Mouse (Mus musculus) layer of hippocampus, postnatal 25 days (tissue): ENCODE data around the gene Lgals7. TPM values are rescaled to one million over a fixed set of nuclear protein-coding genes. Genes with fewer than 3 reads are reported as not detected.

Experiments used
- DNase-seq, 2 experiments: peaks; one replicate each; pipeline ENCODE4 v3.0.0; 2022; ENCODE audit warnings: mixed read lengths in 2 of 2, low spot score in 1 of 2; ENCODE audit errors: extremely low spot score in 1 of 2
- total RNA-seq, 2 experiments: library from RNA; stranded (reverse); gene quantifications; 2 replicates each; pipeline ENCODE4 v1.2.3; 2021

The Lgals7 gene
- total RNA-seq, 2 experiments from 2014 or later, result not detected

DNA sequence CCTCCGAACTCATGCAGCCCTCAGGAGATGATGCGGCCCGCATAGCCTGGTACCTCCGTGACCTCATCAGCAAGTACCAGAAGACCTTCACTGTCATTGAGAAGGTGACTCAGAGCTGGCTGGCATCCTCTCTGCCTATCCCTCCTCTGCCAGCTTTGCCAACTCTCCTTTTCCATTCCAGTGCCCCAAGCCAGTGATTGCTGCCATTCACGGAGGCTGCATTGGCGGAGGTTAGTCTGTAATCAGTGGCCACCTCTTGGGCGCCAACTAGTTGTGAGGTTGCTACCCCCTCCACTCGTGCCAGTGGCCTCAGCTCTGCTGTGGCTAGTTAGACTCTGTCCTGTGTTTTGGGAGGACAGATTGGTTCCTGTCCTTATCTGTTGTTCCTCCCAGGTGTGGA lies 33.8 kb upstream of the Lgals7 start:
- DNase-seq, result no peak

DNA sequence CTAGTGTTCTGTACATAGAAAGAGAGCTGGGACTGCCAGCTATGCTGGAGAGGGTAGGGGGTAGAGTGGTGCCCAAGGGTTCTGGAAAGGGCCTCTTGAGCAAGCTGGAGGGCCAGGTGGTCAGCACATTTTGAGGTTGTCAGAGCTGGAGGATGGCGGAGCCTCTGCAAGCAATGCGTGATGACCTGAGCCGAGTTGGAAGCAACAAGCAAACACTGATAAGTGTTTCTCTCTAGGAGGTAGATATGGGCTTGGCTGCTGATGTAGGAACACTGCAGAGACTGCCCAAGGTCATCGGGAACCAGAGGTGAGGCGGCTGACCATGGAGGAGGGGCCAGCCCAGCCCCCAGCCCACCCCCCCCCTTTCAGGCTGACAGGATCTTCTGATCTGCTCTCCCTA lies 32.7 kb upstream of the Lgals7 start:
- DNase-seq, result no peak

DNA sequence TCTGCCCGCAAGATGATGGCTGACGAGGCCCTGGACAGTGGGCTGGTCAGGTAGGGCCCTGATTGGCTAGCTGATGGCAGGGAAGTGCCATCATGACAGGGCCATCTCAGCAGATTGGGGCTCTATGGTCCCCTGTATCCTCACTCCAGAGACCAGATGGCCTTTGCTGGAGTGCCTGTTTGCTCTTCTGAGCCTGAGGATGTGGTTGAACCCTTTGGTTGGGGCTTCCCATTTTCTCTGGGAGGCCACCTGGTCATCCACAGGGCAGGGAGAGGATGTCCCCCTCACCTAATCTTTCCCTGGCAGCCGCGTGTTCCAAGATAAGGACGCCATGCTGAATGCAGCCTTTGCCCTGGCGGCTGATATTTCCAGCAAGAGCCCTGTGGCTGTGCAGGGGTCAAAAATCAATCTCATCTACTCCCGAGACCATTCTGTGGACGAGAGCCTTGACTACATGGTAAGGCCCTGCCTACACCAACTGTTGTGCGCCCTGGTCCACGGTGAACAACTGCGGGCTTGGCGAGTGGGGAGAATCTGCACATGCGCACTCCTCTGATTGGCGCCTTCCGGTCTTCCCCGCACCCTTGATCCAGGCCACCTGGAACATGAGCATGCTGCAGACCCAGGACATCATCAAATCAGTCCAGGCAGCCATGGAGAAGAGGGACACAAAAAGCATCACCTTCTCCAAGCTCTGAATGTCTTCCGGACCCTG lies 32.1 kb upstream of the Lgals7 start:
- no peak for DNase-seq

DNA sequence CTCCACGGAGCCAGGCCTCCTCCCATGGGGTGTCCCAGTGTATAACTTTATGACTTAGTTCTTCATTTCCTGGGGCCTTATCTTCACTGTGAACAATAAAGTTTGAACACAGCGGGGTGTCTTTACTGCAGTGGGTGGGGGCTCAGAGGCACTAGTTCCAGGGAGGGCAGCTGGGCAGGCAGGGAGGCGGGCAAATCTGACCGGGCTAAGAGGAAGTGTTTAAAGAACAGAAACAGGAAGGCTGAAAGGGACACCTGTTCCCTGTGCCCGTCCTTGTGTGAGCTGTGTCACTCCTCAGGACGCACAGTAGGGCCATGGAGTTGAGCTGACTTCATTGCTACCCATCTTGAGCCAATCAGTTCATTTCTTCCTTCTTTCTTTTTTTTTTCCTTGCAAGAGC lies 31.5 kb upstream of the Lgals7 start:
- DNase-seq, result no peak

DNA sequence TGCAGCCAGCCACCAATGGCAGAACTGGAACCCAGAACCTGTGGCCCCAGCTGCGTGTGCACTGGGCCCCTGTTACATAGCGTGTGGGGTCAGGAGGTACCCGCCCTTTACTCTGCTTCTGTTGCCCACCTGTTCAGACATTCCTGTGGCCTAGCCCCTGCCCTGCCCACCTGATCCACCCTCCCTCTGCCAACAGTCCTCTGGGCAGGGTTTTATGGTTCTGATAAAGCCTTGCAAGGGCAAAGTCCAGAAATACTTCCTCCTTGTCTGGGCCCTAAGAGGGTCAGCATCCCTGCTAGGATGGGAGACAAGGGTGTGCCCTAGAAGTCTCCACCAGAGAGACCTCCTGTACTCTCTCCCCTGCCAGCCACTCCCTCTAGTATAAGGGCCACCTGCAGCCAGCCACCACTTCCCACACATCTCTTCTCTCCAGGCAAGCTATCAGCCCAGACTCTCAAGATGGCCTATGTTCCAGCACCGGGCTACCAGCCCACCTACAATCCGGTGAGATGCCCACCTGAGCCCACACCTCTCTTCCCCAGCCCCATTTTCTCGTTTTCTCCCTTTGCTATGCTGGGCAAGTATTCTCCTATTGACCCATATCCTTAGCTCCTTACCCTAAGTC lies 29.8 kb upstream of the Lgals7 start, which contains the start of gene Lgals4:
Gene Lgals4 (plus strand): TSS at position 132 of the 625 bp plus-strand sequence.
- no peak for DNase-seq

DNA sequence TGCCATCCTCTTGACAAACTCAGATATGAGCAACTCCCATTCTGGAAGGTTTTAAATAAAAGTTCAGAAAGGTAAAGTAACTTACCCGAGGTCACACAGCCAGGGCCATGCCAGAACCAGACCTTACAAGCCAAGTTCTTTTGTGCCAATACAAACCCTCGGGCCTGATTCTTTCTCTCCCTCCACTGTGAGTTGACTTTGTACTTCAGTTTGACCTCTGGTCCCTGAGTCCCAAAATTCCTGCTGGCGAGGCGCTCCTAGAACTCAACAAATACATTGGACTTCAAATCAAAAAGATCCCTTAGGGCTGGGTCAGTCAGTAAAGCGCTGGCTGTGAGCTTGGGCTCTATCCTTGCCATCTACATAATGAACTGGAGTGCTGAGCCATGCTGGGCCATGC lies 26.7 kb upstream of the Lgals7 start:
- no peak for DNase-seq

DNA sequence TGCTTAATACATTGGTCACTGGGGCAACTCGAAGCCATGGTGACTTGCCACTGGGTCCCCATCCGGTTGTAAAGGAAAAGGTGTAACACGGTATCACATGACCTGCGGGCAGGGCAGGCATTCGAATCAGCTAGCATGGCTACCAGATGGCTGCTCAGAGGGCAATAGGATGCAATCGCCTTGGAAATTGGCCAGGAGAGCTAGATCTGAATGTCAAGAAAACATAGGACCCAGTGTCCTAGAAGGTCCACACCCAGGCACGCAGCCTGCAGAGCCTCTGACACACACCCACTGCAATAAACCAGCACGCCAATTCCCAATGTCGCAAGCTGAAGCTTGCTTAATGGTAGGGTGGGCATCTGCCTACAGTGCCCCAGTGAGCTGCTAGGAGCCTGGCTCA lies 25.3 kb upstream of the Lgals7 start:
- DNase-seq, result no peak

DNA sequence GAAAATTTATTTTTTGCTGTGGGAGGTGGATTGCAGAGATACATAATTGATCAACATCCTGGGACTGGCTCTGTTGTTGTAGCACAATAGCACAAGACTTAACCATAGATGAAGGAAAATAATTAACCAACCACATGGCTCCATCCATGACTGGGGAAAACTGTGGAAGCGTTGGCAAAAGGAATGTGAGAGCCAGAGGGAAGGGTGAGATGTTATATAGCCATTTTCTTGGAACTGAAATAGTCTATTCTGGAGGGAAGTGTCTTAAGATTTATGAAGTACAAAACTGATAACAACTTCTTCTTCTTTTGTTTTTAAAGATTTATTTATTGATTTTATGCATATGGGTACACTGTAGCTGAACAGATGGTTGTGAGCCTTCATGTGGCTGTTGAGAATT lies 16.4 kb upstream of the Lgals7 start:
- no peak for DNase-seq

DNA sequence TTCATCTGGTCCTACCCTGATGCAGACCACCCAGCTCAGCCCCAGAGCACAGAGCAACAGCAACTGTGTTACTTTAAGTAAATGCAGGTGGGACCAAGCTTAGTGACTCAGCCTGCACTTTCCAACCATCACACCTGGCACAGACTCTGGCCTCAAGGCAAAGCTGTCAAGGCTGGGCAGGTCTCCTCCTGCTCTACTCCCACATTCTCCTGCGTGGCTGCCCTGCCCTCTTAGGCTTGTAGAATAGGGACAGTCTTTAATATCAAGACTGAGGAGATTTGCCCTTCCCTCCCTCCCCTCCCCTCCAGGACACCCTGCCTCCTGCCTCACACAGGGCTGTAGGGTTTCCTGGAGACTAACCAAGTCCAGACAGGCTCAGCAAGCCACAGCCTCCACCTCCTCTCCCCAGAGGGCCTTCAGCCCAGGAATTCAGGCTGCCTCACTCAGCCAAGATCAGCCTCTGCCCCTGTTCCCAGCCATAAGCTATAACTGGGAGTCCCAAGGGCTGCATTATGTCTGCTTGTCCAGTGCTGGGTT lies 13.9 kb upstream of the Lgals7 start:
- DNase-seq, result no peak

DNA sequence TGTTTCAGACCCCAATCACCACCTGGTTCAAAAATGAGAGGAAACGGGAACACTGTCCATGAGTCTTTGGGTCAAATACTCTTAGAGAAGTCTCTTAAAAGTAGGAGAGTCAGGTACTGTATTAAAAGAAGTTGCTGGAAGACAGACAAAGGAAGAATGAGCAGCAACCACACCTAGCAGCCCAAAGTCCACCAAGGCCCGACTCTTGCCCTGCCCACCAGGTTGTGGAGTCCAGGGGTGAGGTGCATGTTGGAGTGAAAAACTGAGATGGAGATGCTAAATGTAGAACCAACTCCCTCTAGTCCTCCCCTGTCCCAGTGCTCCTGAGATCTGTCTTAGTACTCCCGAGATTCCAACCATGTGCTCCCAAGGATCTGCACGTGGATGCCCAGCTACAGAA lies 13.0 kb upstream of the Lgals7 start:
- DNase-seq, result no peak

DNA sequence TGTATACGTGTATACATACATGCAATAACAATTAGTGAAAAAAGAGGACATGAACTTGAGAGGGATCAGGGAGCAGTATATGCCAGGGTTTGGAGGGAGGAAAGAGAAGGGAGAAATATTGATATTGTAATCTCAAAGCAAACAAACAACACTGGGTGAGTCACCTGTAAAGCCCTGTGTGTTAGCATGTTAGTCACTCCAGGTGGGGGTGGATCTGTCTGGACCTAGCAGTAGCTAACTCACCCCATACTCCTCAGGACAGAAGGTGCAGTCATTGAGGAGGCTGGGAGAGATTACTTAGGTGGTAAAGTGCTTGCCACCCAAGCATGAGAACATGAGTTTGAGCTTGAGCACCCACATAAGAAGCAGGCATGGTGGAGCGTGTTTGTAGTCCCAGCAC lies 3.7 kb upstream of the Lgals7 start:
- no peak for DNase-seq

DNA sequence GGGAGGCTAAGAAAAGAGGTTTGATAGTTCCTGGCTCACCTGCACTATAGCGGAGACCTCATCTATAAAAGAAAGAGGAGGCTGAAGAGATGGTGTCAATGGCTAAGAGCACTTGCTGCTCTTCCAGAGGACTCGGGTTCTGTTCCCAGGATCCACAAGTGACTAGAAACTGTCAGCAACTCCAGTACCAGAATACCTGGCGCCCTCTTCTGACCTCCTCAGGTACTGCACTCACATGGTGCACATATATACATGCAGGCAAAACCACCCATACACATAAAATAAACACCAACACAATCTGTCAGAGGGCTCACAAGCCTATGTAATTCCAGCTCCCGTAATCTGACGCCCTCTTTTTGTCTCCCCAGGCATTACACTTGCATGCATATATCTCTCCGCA lies 2.8 kb upstream of the Lgals7 start:
- DNase-seq, result no peak

DNA sequence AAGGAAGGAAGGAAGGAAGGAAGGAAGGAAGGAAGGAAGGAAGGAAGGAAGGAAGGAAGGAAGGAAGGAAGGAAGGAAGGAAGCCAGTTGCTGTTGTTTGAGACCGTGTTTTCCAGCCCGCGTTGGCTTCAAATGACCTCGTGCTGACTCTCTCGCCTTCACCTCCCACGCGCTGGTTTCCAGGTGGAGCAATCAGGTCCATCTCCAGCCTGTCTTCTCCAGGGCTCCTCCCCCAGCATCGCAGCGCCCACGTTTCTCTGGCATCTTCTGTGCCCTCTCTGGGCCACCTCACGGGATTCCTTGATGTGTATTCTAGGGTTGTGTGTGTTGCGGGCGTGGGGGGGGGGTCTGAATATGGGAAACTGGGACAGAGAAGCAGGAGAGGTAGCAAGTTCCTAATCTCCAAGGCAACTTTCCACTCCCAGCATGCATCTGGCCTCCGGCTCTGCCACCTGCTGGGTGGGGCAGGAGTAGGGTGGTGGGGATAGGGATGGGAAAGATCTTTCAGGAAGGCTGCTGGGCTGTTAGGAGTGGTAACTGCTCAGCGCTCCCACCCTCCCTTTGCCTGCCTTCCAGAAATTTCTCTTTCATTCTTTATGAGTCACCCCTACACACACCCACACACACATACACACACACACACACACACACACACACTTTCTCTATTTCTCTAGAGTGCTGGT lies 695 bp upstream of the Lgals7 start:
- peak in 1 of 2 experiments; percentile 27 for DNase-seq

DNA sequence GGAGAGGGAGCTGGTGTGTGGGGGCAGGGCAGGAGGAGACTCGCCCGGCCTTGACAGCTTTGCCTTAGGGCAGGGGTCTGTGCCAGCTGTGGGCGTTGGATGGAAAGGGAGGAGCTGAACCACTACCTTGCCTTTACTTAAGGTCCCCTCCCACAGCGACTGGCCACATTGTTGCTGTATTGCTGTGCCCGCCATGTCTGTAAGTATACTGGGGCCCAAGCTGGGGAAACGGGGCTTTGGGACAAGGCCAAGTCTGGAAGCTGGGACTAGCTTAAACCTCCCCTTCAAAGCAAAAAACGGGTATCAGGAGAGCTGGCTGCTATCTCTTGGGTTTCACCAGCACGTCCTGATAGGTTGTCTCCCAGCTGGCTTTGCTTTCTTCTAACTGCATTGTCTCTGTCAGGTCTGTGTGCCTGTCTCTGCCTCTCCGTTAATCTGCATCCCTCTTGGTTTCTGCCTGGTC lies 666 bp downstream of the Lgals7 start:
- no peak for DNase-seq

DNA sequence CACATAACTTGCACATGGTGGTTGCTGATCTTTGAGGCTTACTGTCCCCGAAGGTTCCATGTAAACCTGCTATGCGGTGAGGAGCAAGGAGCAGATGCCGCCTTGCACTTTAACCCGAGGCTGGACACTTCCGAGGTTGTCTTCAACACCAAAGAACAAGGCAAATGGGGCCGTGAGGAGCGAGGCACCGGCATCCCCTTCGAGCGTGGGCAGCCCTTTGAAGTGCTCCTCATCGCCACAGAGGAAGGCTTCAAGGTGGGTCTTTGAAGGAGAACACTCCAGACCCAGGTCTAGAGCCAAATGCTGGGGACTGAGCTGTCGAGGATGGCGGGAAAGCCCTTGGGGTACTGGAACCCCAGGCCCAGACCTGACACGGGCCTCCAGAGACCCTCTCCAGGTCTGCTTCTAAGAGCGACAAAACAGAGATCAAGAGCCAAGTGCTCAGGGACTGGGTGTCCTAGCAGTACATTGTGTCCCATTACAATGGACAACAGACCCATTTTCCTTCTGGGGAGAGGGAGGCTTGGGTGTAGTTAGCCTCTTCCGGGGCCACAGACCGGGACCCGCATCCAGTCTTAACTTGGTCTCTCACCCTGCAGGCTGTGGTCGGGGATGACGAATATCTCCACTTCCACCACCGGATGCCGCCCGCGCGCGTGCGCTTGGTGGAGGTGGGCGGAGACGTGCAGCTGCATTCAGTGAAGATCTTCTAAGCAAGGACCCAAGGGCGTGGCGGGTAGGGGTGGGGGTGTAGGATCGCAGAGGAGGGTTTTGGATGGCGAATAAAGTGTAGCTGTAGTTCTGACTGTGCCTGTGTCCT lies 2.0 kb downstream of the Lgals7 start:
- peak; percentile 54 to 60 for DNase-seq

DNA sequence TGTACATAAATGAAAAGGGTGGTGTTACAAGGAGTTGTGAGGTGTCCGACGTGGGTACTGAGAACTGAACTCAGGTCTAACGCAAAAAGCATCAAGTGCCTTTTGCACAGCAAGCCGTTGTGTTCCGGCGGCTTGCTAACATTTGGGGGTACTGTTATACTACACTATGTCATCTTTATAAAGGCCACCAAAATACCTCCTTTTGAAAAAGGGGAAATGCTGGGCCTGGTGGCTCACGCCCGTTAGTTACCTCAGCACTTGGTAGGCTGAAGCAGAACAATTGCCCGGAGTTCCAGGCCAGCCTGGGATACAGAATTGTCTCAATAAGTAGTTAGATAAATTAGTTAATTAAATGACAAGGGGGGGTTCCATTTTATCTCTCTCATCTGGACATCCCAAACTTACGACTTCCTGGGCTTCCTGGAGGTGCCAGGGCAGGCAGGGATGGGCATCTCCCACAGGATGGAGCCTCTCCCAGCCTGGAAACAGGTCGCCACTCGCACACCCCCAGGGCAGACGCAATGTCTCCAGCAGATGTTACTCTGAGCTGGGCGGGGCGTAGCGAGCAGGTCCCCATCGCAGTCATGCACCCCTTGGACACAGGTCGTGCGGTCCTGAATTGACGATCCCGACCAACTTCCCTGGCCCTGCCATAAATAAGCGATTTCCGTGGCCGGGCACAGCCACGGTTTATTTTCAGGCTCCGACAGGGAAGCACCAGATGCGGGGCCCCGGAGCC lies 3.3 kb downstream of the Lgals7 start:
- no peak for DNase-seq

DNA sequence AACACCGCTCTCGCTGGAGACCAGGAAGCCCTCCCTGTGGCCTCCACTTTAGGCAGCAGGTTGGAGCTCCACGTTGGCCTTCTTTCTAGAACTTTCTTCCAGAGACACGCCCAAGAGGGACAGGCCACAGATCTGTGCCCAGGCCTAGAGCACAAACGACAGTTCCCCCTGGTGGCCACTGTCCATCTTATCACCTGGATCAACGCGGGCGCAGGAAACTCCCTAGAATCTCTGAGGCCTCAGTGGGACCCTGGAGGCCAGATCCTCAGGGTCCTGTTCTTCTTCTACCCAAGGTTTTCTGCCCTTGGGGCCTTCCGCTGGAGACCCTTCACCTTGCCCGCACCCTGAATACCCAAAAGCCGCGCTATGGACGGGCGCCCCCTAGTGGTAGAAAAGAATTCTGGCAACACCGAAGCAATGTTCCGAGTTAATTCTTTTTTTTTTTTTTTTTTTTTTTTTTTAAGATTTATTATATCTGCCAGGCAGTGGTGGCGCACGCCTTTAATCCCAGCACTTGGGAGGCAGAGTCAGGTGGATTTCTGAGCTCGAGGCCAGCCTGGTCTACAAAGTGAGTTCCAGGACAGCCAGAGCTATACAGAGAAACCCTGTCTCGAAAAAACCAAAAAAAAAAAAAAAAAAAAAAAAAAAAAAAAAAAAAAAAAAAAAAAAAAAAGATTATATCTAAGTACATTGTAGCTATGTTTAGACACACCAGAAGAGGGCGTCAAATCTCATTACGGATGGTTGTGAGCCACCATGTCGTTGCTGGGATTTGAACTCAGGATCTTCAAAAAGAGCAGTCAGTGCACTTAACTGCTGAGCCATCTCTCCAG lies 4.1 kb downstream of the Lgals7 start:
- DNase-seq, result peak; percentile 45 to 77

DNA sequence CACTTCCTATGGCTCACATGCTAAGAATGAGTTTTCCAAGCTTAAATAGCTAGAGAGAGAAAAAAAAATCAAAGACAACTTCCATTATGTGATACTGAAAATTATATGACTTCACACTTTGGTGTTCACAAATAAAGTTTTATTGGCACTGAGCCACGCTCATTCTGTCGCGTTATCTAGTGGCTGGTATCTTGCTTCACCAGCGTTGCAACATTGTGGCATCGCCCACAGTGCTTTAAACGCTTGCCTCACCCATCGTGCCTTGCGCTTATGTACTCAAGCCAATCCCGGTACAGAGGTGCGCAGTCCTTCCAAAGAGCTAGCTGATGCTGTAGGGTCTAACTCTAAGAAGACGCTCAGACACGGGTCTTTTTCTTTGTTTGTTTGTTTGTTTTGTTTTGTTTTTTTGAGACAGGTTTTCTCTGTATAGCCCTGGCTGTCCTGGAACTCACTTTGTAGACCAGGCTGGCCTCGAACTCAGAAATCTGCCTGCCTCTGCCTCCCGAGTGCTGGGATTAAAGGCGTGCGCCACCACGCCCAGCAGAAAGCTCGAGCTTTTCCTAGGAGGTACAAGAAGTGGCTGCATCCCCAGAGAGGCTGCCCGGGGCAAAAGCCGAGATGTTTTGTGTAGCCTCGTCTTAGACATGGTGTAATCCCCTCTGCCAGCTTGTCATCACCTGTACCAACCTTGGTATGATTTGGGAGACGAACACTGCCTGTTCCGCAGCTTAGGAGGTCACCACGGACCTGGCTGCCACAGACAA lies 7.4 kb downstream of the Lgals7 start:
- DNase-seq, result no peak
